Mouse (Mus musculus) embryo, embryonic 10.5 days (tissue): ENCODE data around the gene Endog.
A peak's percentile ranks its signal among the peaks of the same experiment; 100 is the strongest.
"Not testable (repeated sequence)": the region's sequence is repeated elsewhere in the genome, so short reads cannot be mapped to it uniquely, and the experiment has no call there.

ENCODE experiments used
- DNase-seq: peaks from one replicate; pipeline ENCODE4 v3.0.0-alpha.2; 2015; ENCODE audit warnings: low spot score

The Endog gene

DNA sequence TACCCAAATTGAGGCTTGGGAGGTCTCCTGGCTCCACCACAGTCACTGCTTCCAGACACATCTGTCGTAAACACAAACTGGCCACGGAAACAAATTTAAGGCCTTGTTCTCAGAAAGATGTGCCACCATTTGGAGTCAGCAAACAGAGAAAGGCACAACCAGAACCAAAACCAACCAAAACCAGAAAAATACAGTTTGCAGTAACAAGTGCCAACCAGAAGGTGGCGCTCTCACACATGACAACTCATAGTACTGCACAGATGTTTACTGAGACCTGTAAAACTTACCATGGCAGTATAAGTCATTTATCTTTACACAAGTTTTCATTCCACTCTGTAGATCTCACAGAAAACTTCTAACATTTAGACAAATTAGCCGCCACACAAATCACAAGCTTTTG lies 4.6 kb upstream of the Endog start:
- DNase-seq: peak; percentile 6

DNA sequence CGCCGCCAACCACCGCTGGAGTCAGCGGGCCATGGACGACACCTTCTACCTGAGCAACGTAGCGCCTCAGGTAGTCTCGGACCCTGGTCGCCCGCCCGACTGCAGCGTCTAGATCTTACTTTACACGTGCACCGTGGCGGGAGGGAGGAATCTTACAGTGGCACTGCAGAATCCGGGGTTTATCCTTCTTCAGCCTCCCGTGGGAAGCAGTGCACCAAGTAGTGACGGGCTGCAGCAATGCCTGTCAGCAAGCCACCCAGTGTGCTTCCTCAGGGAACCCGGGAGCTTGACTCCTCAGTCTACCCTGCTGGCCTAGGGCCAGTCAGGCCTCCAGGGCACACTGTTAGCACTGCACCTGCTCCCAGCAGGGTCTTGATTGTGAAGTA lies 697 bp downstream of the Endog start:
- peak; percentile 23 for DNase-seq

DNA sequence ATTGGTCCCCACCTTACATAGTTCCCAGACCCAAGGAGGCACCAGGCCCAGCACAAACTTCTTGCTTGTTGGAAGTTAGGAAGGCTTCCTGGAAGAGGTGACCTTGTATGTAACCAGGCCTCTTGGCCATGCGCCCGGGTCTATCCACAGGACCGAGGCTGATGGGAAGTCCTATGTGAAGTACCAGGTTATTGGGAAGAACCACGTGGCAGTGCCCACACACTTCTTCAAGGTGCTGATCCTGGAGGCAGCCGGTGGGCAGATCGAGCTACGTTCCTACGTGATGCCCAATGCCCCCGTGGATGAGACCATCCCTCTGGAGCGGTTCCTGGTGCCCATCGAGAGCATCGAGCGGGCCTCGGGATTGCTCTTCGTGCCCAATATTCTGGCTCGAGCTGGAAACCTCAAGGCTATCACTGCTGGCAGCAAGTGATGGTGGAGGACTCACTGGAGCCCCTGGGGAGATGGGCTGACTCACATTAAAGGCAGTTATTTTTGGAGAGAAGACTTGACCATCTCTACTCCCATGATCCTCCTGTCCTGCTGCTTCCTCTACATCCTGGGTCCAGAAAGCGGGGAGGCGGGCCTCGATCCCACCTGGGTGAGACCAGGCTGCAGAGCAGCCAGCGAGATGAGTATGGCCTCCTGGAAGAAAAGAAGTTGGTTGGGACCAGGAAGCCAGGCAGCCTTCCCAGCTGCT lies 2.4 kb downstream of the Endog start:
- DNase-seq: no peak

DNA sequence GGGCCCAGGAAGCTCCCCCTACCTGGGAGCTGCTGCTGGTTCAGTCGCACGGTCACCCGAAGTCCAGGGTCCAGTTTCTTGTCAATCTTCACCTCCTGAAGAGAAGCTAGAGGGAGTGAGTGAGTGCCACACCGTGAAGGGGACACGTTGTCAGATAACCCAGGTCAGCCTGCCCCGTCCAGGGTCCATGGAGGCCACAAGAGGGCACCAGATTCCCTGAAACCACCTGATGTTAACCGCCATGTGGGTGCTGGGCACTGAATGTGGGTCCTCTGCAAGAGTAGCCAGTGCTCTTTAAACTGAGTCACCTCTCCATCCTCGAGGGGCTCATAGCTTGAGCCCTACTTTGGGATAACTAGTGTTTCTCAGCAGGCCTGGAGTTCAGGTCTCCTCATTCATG lies 4.6 kb downstream of the Endog start:
- DNase-seq: no peak

DNA sequence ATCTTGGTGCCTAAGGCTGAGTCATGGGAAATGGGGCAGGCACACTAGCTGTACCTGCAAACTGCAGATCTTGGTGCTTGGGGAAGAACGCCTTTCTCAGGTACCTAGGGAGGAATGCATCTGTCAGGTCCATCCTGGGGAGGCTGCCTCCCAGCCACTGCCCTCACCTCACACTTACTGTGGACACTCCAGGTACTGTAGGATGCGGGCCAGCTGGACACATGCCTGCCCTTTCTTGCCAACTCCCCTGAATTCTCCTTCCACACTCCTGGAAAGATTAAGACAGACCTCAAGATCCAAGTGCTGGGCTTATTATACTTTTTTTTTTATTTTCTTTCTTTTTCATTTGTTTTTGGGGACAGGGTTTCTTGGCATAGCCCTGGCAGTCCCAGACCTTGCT lies 5.3 kb downstream of the Endog start:
- DNase-seq: no peak

DNA sequence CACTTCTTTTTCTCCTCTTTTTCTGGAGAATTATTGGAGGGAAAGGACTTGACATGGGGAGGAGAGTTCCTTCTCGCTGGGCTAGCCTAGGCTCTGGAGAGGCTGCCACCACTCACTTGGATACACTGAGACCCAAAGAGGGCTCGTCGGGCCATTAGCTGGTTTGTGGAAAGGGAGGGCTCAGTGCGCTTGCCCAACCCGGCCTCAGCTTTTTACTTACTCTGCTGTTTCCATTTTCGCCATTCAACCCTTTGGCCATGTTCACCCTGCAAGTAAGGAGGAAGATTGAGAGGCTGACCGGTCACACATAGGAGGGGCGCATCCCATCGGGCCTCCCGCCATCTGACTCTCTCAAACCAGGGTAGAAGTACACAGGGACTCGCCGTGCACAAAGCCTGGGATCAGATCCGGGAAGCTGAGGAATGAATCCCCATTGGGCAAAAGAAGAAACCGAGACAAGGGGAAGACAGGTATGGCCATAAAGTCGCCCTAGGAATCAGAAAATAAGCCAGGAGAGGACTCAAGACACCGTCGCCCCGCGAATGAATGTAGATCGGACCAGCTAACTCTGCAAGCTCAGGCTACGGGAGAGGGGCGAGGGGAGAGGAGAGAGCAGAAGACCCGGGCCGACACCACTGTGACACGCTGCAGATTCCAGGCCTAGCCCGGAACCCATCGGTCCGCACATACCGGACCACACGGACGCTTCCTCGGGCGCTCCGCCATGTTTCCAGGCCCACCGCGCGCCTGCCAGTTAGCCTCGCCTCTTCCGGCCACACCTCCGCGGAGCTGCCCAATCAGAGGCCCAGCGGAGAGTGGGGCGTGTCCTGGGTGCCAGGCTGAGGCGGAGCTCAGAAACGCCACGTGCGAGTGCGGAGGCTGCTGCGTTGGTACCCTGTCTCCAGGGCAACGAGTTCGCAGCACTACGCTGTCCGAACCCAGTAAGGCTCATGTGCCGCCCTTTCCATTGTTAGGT lies 6.7 kb downstream of the Endog start, which contains the start of gene Spout1:
TSS of gene Spout1 (minus strand) at position 760 of the 976 bp plus-strand sequence.
- peak; percentile 98 for DNase-seq

DNA sequence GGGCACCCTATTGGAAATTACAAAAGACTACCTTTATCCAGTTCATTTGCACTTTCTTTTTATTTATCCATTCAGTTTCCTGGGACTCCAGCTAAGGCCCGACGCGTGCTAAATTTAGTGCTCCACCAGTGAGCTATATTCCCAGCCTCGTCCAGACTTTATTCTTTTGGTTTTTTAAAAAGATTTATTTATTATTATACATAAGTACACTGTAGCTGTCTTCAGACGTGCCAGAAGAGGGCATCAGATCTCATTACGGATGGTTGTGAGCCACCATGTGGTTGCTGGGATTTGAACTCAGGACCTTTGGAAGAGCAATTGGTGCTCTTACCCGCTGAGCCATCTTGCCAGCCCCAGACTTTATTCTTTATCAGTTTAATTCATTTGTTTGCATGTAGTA lies 7.4 kb downstream of the Endog start:
- DNase-seq: not testable (repeated sequence)

DNA sequence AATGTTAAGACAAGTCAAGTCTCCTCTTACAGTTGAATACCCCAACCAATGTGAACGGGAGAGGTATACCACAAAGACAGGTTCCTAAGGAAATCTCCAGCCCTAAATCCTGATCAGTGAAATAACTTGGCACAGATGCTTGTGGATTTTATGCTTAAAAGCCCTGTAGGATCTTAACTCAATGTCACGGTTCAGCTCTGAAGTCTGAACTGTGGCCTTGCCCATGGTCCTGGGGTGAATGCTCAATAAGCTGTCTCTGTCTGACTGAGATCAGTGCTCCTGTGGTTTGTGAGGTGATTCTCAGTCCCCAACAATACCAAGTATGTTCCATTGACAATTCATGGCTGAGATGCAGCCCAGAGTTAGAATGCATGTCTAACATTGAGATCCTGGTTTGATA lies 11.1 kb downstream of the Endog start:
- no peak for DNase-seq

DNA sequence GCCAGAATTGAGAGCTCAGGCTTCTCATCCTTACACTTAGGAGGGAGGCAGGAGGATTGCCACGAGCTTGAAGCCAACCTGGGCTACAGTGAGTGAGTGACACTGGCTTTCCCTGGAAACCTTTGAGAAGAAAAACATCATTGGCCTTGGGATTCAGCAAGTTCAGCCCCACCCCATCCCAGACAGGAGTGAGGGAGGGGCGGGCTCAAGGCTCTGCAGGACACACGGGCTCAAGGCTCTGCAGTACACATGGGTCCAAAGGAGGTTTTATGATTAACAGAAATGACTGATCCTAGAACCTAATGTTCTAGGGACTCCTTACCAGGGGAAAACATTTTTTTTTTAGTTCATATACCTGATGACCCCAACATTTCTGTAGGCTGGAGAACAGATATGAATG lies 12.4 kb downstream of the Endog start:
- DNase-seq: no peak

DNA sequence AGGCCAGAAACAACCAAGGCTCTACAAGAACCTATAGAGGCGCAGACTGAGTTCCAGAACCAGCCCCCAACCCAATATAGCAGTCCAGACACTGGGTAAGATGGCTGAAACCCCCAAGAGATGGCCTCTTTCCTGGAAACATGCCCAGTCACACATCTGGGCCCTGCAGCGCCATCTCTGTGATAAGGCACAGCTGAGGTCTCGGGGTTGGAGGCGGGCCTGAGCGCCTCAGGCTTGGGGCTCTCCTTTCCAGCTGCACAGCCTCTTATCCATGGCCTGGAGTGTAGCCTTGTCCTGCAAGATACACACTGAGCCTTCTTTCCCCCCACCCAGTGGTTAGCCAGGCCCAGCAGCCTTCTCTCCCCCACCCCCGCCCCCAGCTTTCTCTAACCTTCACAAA lies 14.0 kb downstream of the Endog start:
- DNase-seq: no peak

DNA sequence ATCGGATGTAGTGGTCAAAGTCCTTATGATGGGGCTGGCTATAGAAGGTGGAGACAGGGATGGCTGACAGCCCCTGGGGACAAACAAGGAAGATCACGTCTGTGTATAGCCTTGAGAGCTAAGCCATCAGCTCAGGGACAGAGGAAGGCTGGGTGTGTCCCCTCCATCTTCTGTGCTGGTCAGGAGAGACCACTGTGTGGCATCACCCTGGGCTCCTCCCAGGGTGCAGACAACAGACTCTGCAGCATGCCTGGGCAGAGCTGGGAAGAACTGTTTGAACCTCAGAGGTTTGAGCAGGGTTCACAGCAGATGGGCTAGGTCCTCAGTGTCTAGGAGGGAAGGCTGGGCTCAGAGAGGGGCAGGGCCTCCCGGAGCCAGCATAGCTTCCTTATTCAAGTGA lies 14.4 kb downstream of the Endog start:
- no peak for DNase-seq

DNA sequence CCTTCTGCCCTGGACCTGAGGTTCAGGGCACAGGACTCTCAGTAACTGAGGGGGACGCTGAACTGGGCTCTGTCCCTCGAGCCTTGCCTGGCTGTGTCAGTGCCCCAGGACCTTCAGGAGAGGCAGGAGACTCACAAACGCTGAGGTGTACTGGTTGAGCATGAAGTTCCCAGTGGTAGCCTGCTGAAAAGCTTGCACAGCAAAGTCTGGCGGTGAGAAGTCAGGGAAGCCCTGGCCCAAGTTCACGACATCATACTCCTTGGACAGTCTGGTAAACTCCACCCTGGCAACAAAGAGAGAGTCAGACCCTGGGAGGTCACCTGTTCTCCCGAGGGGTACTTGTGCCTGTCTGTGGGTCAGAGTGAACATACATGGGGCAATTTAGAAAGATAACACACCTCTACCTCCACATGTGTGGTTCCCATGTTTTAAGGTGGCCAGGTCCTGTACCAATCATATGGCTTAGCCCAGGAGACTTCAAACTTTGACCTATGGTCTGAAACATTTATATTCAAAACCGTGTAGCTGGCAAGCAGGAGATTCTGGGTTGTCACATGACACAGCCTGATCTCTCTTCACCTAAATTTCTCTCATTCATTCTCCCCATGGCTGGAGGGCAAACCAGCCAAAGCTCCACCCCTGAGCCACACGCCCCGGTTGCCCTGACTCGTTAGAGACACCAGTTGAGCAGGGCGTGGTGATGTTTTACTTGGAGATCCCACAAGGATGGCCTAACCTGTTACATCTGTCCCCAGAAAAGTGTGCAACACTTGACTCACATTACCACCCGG lies 20.7 kb downstream of the Endog start:
- no peak for DNase-seq

DNA sequence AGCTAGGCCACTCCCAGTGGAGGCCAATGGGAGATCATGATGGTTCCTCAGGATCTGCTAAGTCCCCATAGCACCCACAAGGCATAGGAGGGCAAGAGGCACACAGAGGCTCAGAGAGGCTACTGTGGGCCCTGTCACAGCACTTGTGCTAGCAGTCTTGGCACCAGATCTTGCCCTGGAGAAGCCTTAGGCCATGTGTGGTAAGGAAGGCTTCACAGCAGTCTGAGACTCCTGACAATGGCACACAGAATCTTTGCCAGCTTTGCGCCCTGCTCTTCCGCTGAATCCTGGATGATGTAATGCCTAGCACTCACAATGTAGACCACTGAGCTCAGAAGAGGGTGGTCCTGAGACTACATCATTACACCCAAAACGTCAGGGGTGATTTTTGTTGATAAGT lies 23.4 kb downstream of the Endog start:
- DNase-seq: no peak

DNA sequence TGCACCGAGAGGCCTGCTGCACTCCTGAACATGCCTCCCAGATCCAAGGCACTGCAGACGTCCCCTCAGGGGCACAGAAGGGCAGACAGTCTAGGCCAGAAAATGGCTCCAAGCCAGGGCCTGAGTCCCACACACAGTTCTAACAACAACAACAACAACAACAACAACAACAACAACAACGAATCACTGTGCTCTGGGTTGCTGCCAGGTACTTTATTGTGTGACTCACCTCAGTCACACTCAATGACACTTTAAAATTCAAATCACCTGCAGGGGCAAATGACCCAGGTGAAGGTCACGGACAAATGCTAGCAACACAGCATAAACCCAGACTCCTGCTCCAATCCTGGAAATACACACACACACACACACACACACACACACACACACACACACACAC lies 26.7 kb downstream of the Endog start:
- DNase-seq: no peak

DNA sequence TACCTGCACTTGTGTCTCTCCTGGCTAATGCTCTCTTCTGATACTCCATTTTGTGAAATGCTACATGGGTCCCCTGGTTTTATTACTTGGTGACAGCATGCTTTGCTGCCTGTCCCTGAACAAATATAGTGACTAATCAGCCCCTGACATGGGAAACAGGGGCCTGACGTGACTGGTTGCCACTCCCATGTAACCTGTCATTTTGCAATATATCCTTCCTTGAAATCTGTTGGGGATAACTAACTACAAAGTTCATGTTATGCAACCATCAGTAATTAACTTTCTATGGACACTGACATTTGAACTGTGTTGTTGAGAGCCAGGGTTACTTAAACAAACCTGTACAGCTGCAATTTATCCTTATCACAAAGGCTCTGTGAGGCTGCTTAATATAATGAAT lies 28.7 kb downstream of the Endog start:
- DNase-seq: no peak

DNA sequence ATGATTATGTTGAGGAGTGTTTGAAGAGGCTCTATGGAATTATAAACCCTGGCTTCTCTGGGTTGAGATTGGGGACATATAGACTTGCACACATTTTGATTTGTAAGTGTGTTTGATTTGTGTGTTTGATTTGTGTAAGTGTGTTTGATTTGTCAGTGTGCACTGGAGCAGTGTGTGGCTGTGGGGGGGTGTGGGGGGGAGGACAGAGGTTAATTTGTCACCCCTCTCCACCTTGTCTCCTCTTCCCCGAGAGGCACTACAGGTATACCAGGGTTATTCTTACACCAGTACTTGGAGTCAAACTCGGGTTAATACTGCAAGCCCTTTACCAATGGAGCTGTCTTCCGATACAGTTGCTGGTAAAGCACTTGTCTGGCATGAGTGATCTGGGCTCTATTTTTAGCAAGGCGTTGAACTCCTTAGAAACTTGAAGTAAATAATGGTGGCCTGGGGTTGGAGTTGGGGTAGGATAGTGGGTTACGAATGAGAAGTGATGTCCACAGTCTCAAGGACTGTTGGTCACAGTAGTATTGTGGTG lies 29.2 kb downstream of the Endog start:
- no peak for DNase-seq

DNA sequence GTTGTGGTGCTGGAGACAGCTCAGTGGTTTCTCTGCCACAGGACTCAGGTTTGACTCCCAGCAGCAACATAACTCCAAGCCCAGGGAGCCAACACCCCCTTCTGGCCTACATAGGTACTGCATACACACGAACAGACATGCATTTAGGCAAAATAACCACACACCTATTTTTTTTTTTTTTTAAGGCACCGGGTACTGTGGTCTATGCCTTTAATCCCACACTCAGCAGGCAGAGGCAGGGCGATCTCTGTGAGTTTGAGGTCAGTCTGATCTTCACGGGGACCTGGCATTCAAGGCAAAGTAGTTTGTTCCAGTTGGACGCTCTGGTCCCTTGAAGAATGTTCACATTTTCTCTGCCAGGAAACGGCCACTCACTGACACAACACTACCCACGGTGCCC lies 32.1 kb downstream of the Endog start:
- DNase-seq: peak; percentile 33

DNA sequence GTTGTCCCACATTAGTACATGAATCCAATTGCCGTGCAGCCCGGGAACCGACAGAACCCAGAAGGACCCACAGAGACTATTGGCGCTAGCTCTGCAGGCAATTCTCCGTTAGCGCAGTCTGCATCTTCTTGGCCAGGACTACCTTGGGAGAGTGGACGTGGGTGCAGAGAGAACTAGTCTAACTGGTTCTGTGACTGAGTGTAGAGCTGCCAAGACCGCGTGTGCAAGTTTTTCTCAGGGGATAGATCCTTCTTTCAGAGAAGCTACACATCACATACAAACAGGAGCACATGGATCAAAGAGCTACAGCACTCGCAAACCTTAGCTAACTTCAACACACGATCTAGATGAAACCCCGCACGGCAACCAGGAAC lies 33.9 kb downstream of the Endog start:
- DNase-seq: no peak

DNA sequence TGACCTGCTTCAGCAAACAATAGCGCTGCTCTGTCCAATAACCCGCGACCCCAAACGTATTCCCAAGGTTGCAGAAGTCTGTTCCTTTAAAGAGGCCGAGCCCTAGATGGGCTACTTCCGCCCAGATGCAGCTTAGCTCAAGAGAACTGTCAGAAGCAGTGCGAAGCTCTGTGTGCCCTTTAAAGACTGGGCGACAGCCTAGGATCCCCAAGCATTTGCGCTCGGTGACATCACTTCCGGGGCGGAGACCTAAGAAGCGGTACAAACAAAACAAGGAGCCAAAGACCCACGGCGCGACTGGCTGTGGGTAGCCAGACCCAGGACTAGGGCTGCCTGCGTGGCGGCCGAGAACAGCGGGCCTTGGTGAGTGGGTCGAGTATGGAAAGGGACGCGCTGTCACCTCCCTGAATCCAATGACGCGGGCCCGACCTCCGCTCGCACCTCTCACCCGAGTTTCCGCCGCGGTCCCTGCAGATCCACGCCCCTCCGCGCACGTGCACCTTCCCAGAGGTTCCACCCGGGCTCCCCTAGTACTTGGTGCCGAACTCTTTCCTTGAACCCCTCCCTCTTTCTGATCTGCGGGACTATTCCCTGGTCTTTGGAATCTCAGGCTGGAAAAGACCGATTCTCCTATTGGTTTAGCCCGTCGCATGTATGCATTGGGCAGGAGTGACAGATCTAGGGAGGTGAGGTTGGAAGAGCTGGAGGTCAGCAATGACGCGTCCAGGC lies 34.5 kb downstream of the Endog start, which contains the start of gene Kyat1:
TSS of gene Kyat1 (minus strand) at position 219 of the 729 bp plus-strand sequence.
- peak; percentile 97 for DNase-seq

DNA sequence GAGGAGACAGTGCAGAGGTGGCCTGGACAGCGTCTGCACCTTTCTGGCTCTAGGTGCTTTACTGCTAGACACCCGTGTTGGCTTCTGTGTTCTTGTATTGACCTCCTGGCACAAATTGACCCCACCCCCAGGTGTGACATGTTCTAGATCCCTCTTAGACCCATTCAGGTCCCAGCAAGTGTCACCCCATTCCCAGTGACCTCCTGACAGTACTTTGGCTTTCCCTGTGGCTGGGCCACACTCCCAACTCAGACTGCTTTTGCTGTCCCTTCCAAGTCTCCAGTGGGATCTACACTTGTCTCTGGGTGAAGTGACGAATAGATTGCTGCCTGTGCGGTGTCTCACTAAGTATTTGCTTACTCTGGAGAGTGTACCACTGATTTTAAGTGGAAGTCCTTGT lies 36.1 kb downstream of the Endog start:
- no peak for DNase-seq

DNA sequence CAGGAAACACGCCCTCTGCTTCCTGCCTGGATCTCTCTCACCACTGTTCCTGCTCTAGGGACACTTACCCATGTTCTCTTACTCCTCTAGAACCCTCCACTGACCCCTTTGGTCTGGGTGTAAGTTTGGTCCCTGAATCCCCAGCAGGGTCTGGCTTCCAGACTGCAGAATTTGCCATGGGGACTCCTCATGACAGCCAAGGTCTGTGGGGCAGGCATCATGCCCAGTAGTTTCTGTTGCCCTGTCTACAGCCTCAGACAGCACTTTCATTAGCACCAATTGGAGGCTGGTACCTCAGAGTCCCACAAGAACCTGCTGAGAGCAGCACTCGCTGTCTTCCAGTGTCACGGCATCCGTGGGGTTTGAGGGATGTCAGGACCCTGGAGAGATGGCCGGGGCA lies 36.6 kb downstream of the Endog start:
- DNase-seq: no peak
